Mouse (Mus musculus): ENCODE results near the gene Rela.

DNA sequence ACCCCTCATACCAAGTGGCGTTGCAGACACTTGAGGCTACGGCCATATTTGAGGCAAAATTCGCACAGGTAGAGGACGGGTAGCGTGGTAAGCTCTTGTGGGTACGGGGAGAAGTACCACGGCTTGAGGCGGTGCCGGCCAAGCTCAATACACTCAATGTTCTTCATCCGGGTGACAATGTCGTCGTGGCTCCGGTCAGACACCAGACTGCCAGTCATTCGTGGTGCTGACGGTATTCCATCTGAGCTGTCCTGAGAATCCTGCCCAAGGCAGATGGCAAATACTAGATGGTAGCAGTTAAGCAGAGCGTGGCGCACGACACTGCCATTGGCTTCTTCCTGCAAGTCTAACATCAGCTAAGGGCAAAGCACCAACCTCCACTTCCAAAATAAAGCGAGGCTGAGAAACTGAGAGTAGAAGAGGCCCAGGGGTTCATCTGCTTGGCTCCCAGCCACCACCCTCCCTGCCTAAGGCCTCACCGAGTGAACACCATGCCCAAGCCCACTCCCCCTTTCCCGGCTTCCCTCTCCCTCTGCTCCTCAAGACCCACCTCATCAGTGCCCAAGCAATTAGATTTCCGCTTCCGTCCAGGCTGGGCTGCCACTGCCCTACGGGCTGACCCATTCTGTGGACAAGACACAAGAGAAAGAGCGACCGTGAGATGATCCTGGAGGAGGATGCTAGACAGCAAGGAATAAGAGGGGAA, 29.4 kb upstream of the Rela start:
- no peak for TF ChIP-seq GATA1 (IDR thresholded peaks at IDR 0.05; ENCODE audit: borderline replicate concordance, low read length)
- no peak for TF ChIP-seq FLI1 (IDR thresholded peaks at IDR 0.05; ENCODE audit: low read length)
